ENCODE assay signal across 8 mouse cellular contexts in the genomic region with DNA sequence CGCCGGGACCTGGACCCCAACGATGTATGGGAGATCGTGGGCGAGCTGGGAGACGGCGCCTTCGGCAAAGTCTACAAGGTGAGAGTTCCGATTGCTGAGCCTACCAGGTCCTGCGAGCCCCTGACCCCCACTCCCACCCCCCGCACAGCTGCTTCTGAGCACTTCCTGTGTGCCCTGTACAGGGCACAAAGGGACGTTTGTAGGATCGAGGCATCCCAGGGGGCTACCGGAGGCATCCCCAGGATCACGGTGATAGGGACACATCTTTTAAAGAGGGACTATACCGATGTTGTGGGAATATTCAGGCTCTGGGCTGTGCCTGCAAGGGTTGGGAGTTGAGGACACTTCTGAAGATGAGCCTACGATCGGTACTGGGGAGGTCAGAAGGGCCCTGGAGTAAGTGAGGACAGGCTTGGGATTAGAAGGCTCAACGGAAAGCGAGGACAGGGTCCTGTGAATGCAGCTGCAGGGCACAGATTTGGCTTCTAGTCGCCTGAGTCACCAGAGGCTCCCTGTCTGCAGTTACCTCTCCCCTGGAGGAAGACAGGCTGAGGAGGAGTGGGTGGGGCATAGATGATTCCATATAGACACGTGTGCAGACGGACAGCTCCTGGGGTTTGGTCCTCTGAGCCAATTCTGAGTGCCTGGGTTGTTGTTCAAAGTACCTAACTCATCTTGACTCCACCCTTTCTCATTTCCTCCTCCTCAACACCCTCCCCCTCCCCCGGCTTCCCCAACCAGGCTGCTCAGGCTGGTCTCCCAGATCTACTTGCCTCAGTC. TPM values are rescaled to one million over a fixed set of nuclear protein-coding genes. Genes with fewer than 3 reads are reported as not detected.
DNase-seq lines count a peak whose midpoint lies in the region; ATAC-seq lines count a peak whose summit lies in the region.

No protein-coding gene starts in this region.

- no peaks in the 10 kb centered on the region for H3K36me3 ChIP-seq in embryonic facial prominence, embryonic 13.5 days
- H3K36me3 ChIP-seq in hindbrain, embryonic 15.5 days = no peaks in the 10 kb centered on the region
- H3K36me3 ChIP-seq in midbrain, embryonic 16.5 days (ENCODE audit: control insufficient read depth, insufficient read depth, low read length) = no peaks in the 10 kb centered on the region
- no peaks in the 10 kb centered on the region for H3K36me3 ChIP-seq in stomach, embryonic 15.5 days

- under 1% methylated on average over 24 of the region's 24 CpGs for WGBS in embryonic facial prominence, embryonic 13.5 days
- WGBS in hindbrain, embryonic 15.5 days = 2% methylated on average over 24 of the region's 24 CpGs
- WGBS in midbrain, embryonic 16.5 days = under 1% methylated on average over 24 of the region's 24 CpGs
- WGBS in stomach, embryonic 15.5 days = 2% methylated on average over 24 of the region's 24 CpGs

- no peak overlapping the region for H3K27ac ChIP-seq in embryonic facial prominence, embryonic 13.5 days
- 0 out of 2 replicates have a peak overlapping the region, but pooled peaks have one; percentile 27 for H3K27ac ChIP-seq in hindbrain, embryonic 15.5 days (replicated peaks)
- H3K27ac ChIP-seq in midbrain, embryonic 16.5 days (ENCODE audit: low read length) = no peak overlapping the region
- no peak overlapping the region for H3K27ac ChIP-seq in stomach, embryonic 15.5 days

- 0 out of 2 replicates have a peak, but pooled peaks have one; percentile 11 for ATAC-seq in embryonic facial prominence, embryonic 13.5 days (ENCODE audit: insufficient number of reproducible peaks, insufficient read depth, low FRiP score, low TSS enrichment, low read depth)
- ATAC-seq in hindbrain, embryonic 15.5 days (ENCODE audit: low FRiP score, low read depth) = peak; percentile 51
- peak; percentile 69 for ATAC-seq in midbrain, embryonic 16.5 days
- 0 out of 2 replicates have a peak, but pooled peaks have one; percentile 4 for ATAC-seq in stomach, embryonic 15.5 days (ENCODE audit: insufficient read depth, low FRiP score, low read depth)

- no peaks in the 10 kb centered on the region for H3K9me3 ChIP-seq in embryonic facial prominence, embryonic 13.5 days
- no peaks in the 10 kb centered on the region for H3K9me3 ChIP-seq in hindbrain, embryonic 15.5 days
- H3K9me3 ChIP-seq in midbrain, embryonic 16.5 days (replicated peaks; ENCODE audit: control insufficient read depth, low read length, poor library complexity, severe bottlenecking) = no peaks in the 10 kb centered on the region
- no peaks in the 10 kb centered on the region for H3K9me3 ChIP-seq in stomach, embryonic 15.5 days

- peaks cover 17% of the 10 kb centered on the region for H3K4me1 ChIP-seq in embryonic facial prominence, embryonic 13.5 days
- H3K4me1 ChIP-seq in hindbrain, embryonic 15.5 days (replicated peaks) = peaks cover 34% of the 10 kb centered on the region
- peaks cover 12% of the 10 kb centered on the region for H3K4me1 ChIP-seq in midbrain, embryonic 16.5 days (ENCODE audit: control insufficient read depth, insufficient read depth, low read length)
- peaks cover 17% of the 10 kb centered on the region for H3K4me1 ChIP-seq in stomach, embryonic 15.5 days

- peak overlapping the region; percentile 66 for H3K4me3 ChIP-seq in embryonic facial prominence, embryonic 13.5 days
- peak overlapping the region; percentile 58 for H3K4me3 ChIP-seq in hindbrain, embryonic 15.5 days
- peak overlapping the region; percentile 61 for H3K4me3 ChIP-seq in midbrain, embryonic 16.5 days (ENCODE audit: low read depth, low read length)
- peak overlapping the region; percentile 64 for H3K4me3 ChIP-seq in stomach, embryonic 15.5 days (replicated peaks)

- peak; percentile 44 for DNase-seq in adrenal gland, adult 2 months
- no peak for DNase-seq in adrenal gland, adult 18-20 months (ENCODE audit: low spot score in 2 of 2)
- peak; percentile 70 for DNase-seq in Muller cell, postnatal 12 days (ENCODE audit: inconsistent ontology term)
- DNase-seq in liver = peak; percentile 70

- H3K9ac ChIP-seq in embryonic facial prominence, embryonic 13.5 days = peak overlapping the region; percentile 78
- peak overlapping the region; percentile 66 for H3K9ac ChIP-seq in hindbrain, embryonic 15.5 days
- peak overlapping the region; percentile 78 for H3K9ac ChIP-seq in midbrain, embryonic 16.5 days (ENCODE audit: low read depth, low read length)
- H3K9ac ChIP-seq in stomach, embryonic 15.5 days = peak overlapping the region; percentile 17; the same call in 1 of the 2 replicates

- H3K27me3 ChIP-seq in embryonic facial prominence, embryonic 13.5 days = peaks cover 35% of the 10 kb centered on the region
- H3K27me3 ChIP-seq in hindbrain, embryonic 15.5 days = peaks cover 8% of the 10 kb centered on the region
- peaks cover 3% of the 10 kb centered on the region; the same call in 1 of the 2 replicates for H3K27me3 ChIP-seq in midbrain, embryonic 16.5 days (ENCODE audit: control insufficient read depth, insufficient read depth, low read depth, low read length)
- no peaks in the 10 kb centered on the region for H3K27me3 ChIP-seq in stomach, embryonic 15.5 days (replicated peaks)

- peak overlapping the region; percentile 99 for H3K4me2 ChIP-seq in embryonic facial prominence, embryonic 13.5 days
- H3K4me2 ChIP-seq in hindbrain, embryonic 15.5 days = peak overlapping the region; percentile 92
- peak overlapping the region; percentile 92 for H3K4me2 ChIP-seq in midbrain, embryonic 16.5 days (ENCODE audit: low read length)
- peak overlapping the region; percentile 91 for H3K4me2 ChIP-seq in stomach, embryonic 15.5 days

RNA-seq across cellular contexts. Expression of a gene that starts 0.6 kb away (rescaled TPM):
- 10 to 100 TPM; 11.2 to 13.1 TPM for total RNA-seq in adrenal gland, adult 2 months (2021)
- 6.0 and 6.7 TPM in 2 replicates for polyA plus RNA-seq in adrenal gland, adult 2 months (2012; rRNA removed)
- 10 to 100 TPM in 1 of 2 experiments, 1 to 10 TPM in 1; 9.8 to 13.3 TPM for total RNA-seq in adrenal gland, adult 18-20 months (2021)
- 1.6 and 2.4 TPM in 2 replicates for polyA plus RNA-seq in embryonic facial prominence, embryonic 13.5 days (2015; fragmentation: Nextera tagmentation; extraction: Ambion mirVana)
- 2.0 and 2.8 TPM in 2 replicates for polyA plus RNA-seq in hindbrain, embryonic 15.5 days (2015; fragmentation: Nextera tagmentation; extraction: Ambion mirVana)
- 1.2 and 1.7 TPM in 2 replicates for polyA plus RNA-seq in midbrain, embryonic 16.5 days (2015; fragmentation: Nextera tagmentation; extraction: Ambion mirVana)
- 3.8 TPM in 2 replicates for polyA plus RNA-seq in stomach, embryonic 15.5 days (2015; fragmentation: Nextera tagmentation; extraction: Ambion mirVana)

RNA-seq across cellular contexts. Expression of a gene that starts 1.8 kb away (rescaled TPM):
- total RNA-seq in adrenal gland, adult 2 months (2021) = 1 to 10 TPM in 1 of 2 experiments, under 1 TPM in 1; 0.66 to 1.8 TPM
- not detected in 2 replicates for polyA plus RNA-seq in adrenal gland, adult 2 months (2012; rRNA removed)
- 1 to 10 TPM; 1.0 to 1.6 TPM for total RNA-seq in adrenal gland, adult 18-20 months (2021)
- polyA plus RNA-seq in embryonic facial prominence, embryonic 13.5 days (2015; fragmentation: Nextera tagmentation; extraction: Ambion mirVana) = 0.40 TPM in 1 of 2 replicates, not detected in the other
- 0.25 and 0.63 TPM in 2 replicates for polyA plus RNA-seq in hindbrain, embryonic 15.5 days (2015; fragmentation: Nextera tagmentation; extraction: Ambion mirVana)
- not detected in 2 replicates for polyA plus RNA-seq in midbrain, embryonic 16.5 days (2015; fragmentation: Nextera tagmentation; extraction: Ambion mirVana)
- polyA plus RNA-seq in stomach, embryonic 15.5 days (2015; fragmentation: Nextera tagmentation; extraction: Ambion mirVana) = 0.53 and 1.1 TPM in 2 replicates

Comparison
In these comparisons a context has a peak if more than half of its experiments do, and no peak if none do; other contexts are left out.
1. DNase-seq: peak in adrenal gland, adult 2 months (single experiment), Muller cell, postnatal 12 days (single experiment) and liver (single experiment); none in adrenal gland, adult 18-20 months (0 of 2).
2. ATAC-seq: peak in every context shown above with its lines; median percentile 69 in midbrain, embryonic 16.5 days; 51 in hindbrain, embryonic 15.5 days; 11 in embryonic facial prominence, embryonic 13.5 days; 4 in stomach, embryonic 15.5 days.
3. H3K9ac ChIP-seq: peak in every context shown above with its lines; median percentile 78 in embryonic facial prominence, embryonic 13.5 days; 78 in midbrain, embryonic 16.5 days; 66 in hindbrain, embryonic 15.5 days; 17 in stomach, embryonic 15.5 days.
4. Peak in every context shown above with its lines, with median percentiles within 50 percentile points of each other: H3K4me2 ChIP-seq and H3K4me3 ChIP-seq.